Mouse (Mus musculus) midbrain, embryonic 12.5 days (tissue): ENCODE results near the gene Mydgf. TPM values are rescaled to one million over a fixed set of nuclear protein-coding genes. Genes with fewer than 3 reads are reported as not detected.

Experiments
- ATAC-seq: fragments of 200-750 bp; cut with Nextera tagmentation; 2 replicates; pipeline ENCODE4 v1.8.0; 2017; ENCODE audit warnings: low read depth, moderate TSS enrichment, moderate library complexity; ENCODE audit not compliant: low FRiP score
- H3K27ac ChIP-seq: fragments of 300-500 bp; sonication (generic); replicated peaks from 2 replicates; pipeline ENCODE4 v1.5.1; 2016; ENCODE audit warnings: mild to moderate bottlenecking
- H3K27me3 ChIP-seq: fragments of 300-500 bp; sonication (generic); 2 replicates; pipeline ENCODE4 v1.6.1; 2016; ENCODE audit warnings: mild to moderate bottlenecking
- H3K36me3 ChIP-seq: fragments of 300-500 bp; sonication (generic); 2 replicates; pipeline ENCODE4 v1.6.1; 2016
- H3K4me1 ChIP-seq: fragments of 300-500 bp; sonication (generic); 2 replicates; pipeline ENCODE4 v1.6.1; 2016
- H3K4me2 ChIP-seq: fragments of 300-500 bp; sonication (generic); replicated peaks from 2 replicates; pipeline ENCODE4 v1.6.1; 2016; ENCODE audit warnings: mild to moderate bottlenecking, moderate library complexity
- H3K4me3 ChIP-seq: fragments of 300-500 bp; sonication (generic); 2 replicates; pipeline ENCODE4 v1.5.1; 2016; ENCODE audit warnings: mild to moderate bottlenecking
- H3K9ac ChIP-seq: fragments of 300-500 bp; sonication (generic); replicated peaks from 2 replicates; pipeline ENCODE4 v1.6.1; 2016; ENCODE audit warnings: mild to moderate bottlenecking, moderate library complexity
- H3K9me3 ChIP-seq: fragments of 300-500 bp; sonication (generic); 2 replicates; pipeline ENCODE4 v1.6.1; 2016; ENCODE audit warnings: mild to moderate bottlenecking
- WGBS: fragments of 180-500 bp; shearing (Covaris S2); methylation state at CpG from one replicate; pipeline ENCODE4 v1.1.7; 2016; 5-methylcytosine and 5-hydroxymethylcytosine counted together
- polyA plus RNA-seq: library from polyadenylated mRNA; unstranded; fragments of >200 nt; fragmentation: Nextera tagmentation; extraction: Ambion mirVana; gene quantifications from 2 replicates; pipeline ENCODE4 v1.2.1, GENCODE M21; 2016

Gene Mydgf
- polyA plus RNA-seq, 1 experiment from 2014 or later: 61.6 TPM

DNA sequence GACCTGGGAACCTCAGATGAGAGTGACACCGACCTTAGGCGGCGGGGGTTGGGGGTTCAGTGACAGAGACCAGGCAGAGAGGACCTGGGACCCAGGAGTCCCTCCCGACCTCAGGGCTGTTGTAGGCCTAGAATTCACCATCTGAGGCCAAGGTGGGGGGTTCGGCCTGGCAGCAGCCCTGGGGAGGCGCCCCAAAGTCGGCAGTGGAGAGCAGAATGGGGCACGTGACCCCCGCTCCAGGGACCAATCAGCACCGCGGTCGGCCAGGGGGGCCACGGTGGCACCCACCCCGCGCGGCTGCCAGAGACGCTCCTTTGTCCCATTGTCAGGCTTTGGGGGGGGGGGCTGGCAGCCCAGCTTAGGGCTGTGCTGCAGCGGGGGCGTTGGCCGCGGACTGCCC, 44.4 kb downstream of the Mydgf start:
- Histone ChIP-seq H3K9me3 (no peaks in the 10 kb centered on the region), H3K36me3 (no peaks in the 10 kb centered on the region), H3K9ac (peak overlapping the region; percentile 84), H3K4me1 (peaks cover 48% of the 10 kb centered on the region), H3K4me3 (peak overlapping the region; percentile 79), H3K27me3 (peaks cover 90% of the 10 kb centered on the region), H3K4me2 (peak overlapping the region; percentile 96), H3K27ac (0 out of 2 replicates have a peak overlapping the region, but pooled peaks have one; percentile 66)
- WGBS: 7% methylated on average over 17 of the region's 21 CpGs
- ATAC-seq: peak; percentile 13

DNA sequence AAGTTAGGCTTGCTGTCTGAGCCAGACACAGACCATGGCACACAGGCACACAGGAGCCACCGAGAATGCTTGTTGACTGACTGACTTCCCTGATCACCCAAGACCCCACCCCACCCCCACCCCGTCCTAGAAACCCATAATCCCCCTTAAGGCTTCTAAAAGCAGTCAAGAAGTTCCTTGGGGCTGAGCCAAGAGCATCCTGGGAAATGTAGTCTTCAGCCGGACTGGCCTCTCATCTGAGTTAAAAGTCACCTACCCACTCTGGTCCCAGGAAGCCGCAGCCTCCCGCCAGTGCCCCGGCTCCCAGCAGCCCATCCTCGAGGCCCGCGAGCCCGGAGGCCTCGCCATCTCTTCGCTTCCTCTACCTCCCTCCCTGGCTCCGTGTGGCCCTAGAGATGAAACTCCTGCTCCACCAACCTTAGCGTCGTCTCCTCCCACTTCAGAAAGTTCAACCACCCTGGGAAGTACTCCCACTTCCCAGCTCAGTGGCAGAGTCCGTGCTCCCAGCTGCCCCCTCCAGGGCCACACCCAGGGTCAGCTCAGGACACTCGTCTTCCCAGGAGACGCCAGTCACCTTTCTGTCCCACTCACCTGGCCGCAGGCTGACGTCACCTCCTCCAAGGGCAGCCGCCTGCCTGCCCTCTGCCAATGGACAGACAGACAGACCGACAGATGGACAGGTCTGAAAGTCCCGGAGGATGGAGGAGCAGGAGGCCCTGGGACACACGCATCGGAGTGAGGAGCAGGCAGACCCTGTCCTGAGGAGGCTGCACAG, 45.7 kb downstream of the Mydgf start:
- 17% methylated on average over 25 of the region's 25 CpGs for WGBS
- peaks cover 78% of the 10 kb centered on the region for H3K27me3 ChIP-seq

DNA sequence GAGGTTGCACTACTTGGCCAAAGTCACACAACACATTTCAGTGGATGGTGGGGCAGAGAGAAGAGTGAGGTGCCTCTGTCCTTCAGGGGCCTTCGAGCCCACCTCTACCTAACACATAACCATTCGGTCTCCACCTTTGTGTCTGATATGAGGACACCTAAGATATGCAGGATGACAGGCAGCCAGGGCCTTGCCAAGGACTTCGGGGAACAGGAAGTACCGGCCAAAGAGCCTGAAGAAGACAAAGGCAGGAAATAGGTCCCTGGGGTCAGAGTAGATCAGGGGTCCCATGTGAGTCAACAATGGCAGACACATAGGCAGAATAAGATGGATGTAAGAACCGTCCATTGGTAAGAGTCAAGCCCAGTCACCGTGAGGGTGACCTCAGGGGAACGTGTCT, 47.2 kb downstream of the Mydgf start:
- no peak for ATAC-seq
- Histone ChIP-seq H3K9ac (no peak overlapping the region), H3K36me3 (no peaks in the 10 kb centered on the region), H3K9me3 (no peaks in the 10 kb centered on the region), H3K4me2 (no peak overlapping the region), H3K27ac (no peak overlapping the region), H3K4me1 (peaks cover 41% of the 10 kb centered on the region), H3K27me3 (peaks cover 64% of the 10 kb centered on the region), H3K4me3 (no peak overlapping the region)
- WGBS: 89% methylated on average over 7 of the region's 7 CpGs

More for the DNA sequence above, 45.7 kb downstream of the Mydgf start:
- Histone ChIP-seq H3K9ac (0 out of 2 replicates have a peak overlapping the region, but pooled peaks have one; percentile 15), H3K4me1 (peaks cover 54% of the 10 kb centered on the region), H3K27ac (no peak overlapping the region), H3K9me3 (no peaks in the 10 kb centered on the region), H3K4me3 (peak overlapping the region; percentile 79), H3K4me2 (peak overlapping the region; percentile 96), H3K36me3 (no peaks in the 10 kb centered on the region)
- ATAC-seq: no peak

DNA sequence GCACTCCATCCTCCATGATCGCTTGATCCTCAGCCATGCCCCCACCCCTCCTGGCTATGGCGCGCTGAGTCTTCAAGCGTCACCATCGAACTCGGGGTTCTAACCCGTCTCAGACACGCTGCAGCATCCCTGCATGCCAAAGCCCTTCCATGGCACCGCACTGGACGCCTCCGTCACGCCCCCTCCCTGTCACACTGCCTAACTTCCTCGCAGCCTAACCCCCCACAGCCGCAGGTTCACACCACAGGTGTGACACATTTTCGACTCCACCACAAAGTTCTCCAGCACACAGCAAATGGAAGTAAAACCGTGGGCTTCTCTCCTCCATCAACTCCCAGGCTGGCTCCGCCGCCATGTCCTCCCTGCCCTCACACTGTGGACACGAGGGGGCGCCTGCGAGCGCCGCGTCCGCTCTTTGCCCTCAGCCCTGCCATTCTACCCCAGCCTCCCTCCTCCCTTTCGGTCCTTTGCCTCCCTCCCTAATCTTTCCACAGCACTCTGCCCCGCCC, 49.2 kb downstream of the Mydgf start:
- Histone ChIP-seq H3K27me3 (peaks cover 43% of the 10 kb centered on the region), H3K4me3 (peak overlapping the region; percentile 19; the same call in 1 of the 2 replicates), H3K4me2 (peak overlapping the region; percentile 43), H3K9me3 (no peaks in the 10 kb centered on the region), H3K4me1 (peaks cover 31% of the 10 kb centered on the region), H3K36me3 (peaks cover 17% of the 10 kb centered on the region; the same call in 1 of the 2 replicates), H3K27ac (no peak overlapping the region), H3K9ac (0 out of 2 replicates have a peak overlapping the region, but pooled peaks have one; percentile 21)
- under 1% methylated on average over 27 of the region's 27 CpGs for WGBS
- ATAC-seq: peak; percentile 19; the same call in 1 of the 2 replicates

DNA sequence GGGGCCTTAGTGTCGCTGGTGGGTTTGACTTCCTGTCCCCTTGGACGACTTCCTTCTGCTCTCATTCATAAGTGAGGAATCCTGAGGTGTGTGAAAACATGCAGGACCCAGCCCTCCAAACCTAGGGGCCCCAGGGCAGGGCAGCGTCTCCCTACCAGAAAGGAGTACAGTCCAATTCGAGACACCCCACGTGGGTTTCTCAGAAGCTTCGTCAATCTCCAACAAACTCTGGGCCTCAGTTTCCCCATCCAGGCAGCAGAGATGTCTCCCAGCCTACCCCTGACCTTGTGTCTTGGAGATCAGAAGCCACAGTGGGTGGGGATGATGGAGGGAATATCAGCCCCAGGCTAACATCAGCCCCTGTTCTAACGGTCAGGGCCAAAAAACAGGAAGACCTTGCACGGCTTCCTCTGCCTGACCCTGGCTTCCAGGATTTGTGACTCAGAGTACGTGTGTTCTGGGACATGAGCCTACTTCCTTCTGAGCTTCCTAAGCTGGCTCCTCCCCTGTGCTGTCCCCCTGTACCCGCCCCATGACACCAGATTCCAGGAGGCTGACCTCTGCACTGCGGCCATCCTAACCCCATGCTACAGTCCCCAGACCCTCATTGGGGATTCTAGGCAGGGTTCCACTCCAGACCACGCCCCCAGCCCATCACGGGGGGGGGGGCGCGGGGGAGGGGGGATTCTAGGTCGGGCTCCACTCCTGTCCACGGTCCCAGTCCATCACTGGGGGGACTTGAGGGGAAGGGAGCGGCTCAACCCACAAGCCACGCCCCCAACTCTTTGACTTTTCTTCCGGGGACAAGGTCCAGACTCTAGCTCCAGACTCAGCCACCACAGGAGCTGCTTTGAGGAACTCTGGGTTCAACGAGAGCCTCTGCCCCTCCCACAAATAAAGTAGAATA, 50.0 kb downstream of the Mydgf start:
- peaks cover 35% of the 10 kb centered on the region for H3K27me3 ChIP-seq
- peak overlapping the region; percentile 43 for H3K4me2 ChIP-seq
- peaks cover 23% of the 10 kb centered on the region for H3K4me1 ChIP-seq
- H3K9me3 ChIP-seq: no peaks in the 10 kb centered on the region
- H3K27ac ChIP-seq: no peak overlapping the region
- H3K36me3 ChIP-seq: peaks cover 22% of the 10 kb centered on the region; the same call in 1 of the 2 replicates
- H3K9ac ChIP-seq: 0 out of 2 replicates have a peak overlapping the region, but pooled peaks have one; percentile 21
- H3K4me3 ChIP-seq: no peak overlapping the region
- WGBS: 21% methylated on average over 20 of the region's 21 CpGs
- peak; percentile 32; the same call in 1 of the 2 replicates for ATAC-seq

GRCm38 (mm10) chr17:56132661-56133060, 51.1 kb downstream of the Mydgf start:
- H3K27ac ChIP-seq: no peak overlapping the region
- no peak overlapping the region for H3K4me3 ChIP-seq
- 0 out of 2 replicates have a peak, but pooled peaks have one; percentile 8 for ATAC-seq

GRCm38 (mm10) chr17:56131814-56132213, 51.9 kb downstream of the Mydgf start:
- H3K27me3 ChIP-seq: peaks cover 21% of the 10 kb centered on the region
- no peak for ATAC-seq
- WGBS: 41% methylated on average over 7 of the region's 7 CpGs

More at GRCm38 (mm10) chr17:56132661-56133060, 51.1 kb downstream of the Mydgf start:
- WGBS: 5% methylated on average over 14 of the region's 14 CpGs
- peaks cover 30% of the 10 kb centered on the region for H3K36me3 ChIP-seq
- no peak overlapping the region for H3K4me2 ChIP-seq
- peaks cover 12% of the 10 kb centered on the region for H3K4me1 ChIP-seq
- H3K27me3 ChIP-seq: peaks cover 27% of the 10 kb centered on the region
- no peak overlapping the region for H3K9ac ChIP-seq
- H3K9me3 ChIP-seq: no peaks in the 10 kb centered on the region

GRCm38 (mm10) chr17:56131136-56131535, 52.6 kb downstream of the Mydgf start:
- no peak overlapping the region for H3K9ac ChIP-seq
- H3K27ac ChIP-seq: no peak overlapping the region
- no peaks in the 10 kb centered on the region for H3K9me3 ChIP-seq
- ATAC-seq: no peak
- H3K4me3 ChIP-seq: no peak overlapping the region
- H3K36me3 ChIP-seq: peaks cover 34% of the 10 kb centered on the region
- 94% methylated on average over 10 of the region's 10 CpGs for WGBS
- peaks cover 20% of the 10 kb centered on the region for H3K27me3 ChIP-seq
- H3K4me1 ChIP-seq: peaks cover 11% of the 10 kb centered on the region
- no peak overlapping the region for H3K4me2 ChIP-seq

More at GRCm38 (mm10) chr17:56131814-56132213, 51.9 kb downstream of the Mydgf start:
- no peak overlapping the region for H3K27ac ChIP-seq
- H3K4me1 ChIP-seq: peaks cover 11% of the 10 kb centered on the region
- no peak overlapping the region for H3K4me3 ChIP-seq
- no peaks in the 10 kb centered on the region for H3K9me3 ChIP-seq
- no peak overlapping the region for H3K4me2 ChIP-seq
- peaks cover 34% of the 10 kb centered on the region for H3K36me3 ChIP-seq
- H3K9ac ChIP-seq: no peak overlapping the region

GRCm38 (mm10) chr17:56128246-56128645, 55.5 kb downstream of the Mydgf start:
- H3K9ac ChIP-seq: no peak overlapping the region
- H3K27me3 ChIP-seq: peaks cover 30% of the 10 kb centered on the region
- no peak overlapping the region for H3K4me3 ChIP-seq
- peaks cover under 1% of the 10 kb centered on the region; the same call in 1 of the 2 replicates for H3K9me3 ChIP-seq
- H3K36me3 ChIP-seq: peaks cover 41% of the 10 kb centered on the region
- peaks cover 8% of the 10 kb centered on the region; the same call in 1 of the 2 replicates for H3K4me1 ChIP-seq
- no peak for ATAC-seq
- WGBS: 87% methylated on average over 15 of the region's 15 CpGs
- H3K4me2 ChIP-seq: no peak overlapping the region
- H3K27ac ChIP-seq: no peak overlapping the region

DNA sequence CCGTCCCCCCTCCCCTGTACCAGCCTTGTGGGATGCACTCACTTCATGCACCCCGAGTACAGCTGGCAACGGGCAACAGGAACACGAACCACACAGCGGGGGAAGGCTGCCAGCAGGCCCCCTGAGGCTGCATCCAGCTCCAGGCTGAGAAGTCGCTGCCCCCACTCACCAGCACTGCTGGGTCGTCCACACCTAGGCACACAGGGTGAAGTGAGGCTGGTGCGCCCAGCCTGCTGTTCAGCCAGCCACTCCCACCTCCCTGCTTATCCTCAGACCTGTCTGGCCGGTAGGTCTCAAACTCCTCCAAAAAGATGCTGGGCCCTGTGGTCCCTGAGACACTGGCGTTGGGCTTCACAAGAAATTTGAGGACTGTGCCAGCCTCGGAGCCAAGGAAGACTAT, 57.5 kb downstream of the Mydgf start:
- Histone ChIP-seq H3K36me3 (peaks cover 39% of the 10 kb centered on the region), H3K9me3 (peaks cover 15% of the 10 kb centered on the region), H3K9ac (no peak overlapping the region), H3K4me3 (no peak overlapping the region), H3K27me3 (peaks cover 50% of the 10 kb centered on the region), H3K4me2 (no peak overlapping the region), H3K4me1 (peaks cover 8% of the 10 kb centered on the region; the same call in 1 of the 2 replicates), H3K27ac (no peak overlapping the region)
- 80% methylated on average over 11 of the region's 11 CpGs for WGBS
- no peak for ATAC-seq
